ENCODE assay signal across 9 mouse cellular contexts in genomic region chr11:104114690-104115089, GRCm38 (mm10). TPM values are rescaled to one million over a fixed set of nuclear protein-coding genes. Genes with fewer than 3 reads are reported as not detected.
A peak's percentile ranks its signal among the peaks of the same experiment; 100 is the strongest.
DNase-seq lines count a peak whose midpoint lies in the region; ATAC-seq lines count a peak whose summit lies in the region.
"Had no signal": no experiment of that assay in that cellular context is flagged by ENCODE, and none has a peak within 500 bp of the region (broad histone marks: within the 10 kb centered on the region; RNA-seq: fewer than 3 reads in every experiment).

No protein-coding gene starts in this region.

- 14% methylated on average over 7 of the region's 7 CpGs for WGBS in midbrain, embryonic 11.5 days
- 9% methylated on average over 7 of the region's 7 CpGs for WGBS in midbrain, embryonic 13.5 days
- 9% methylated on average over 7 of the region's 7 CpGs for WGBS in liver, embryonic 16.5 days (ENCODE audit: insufficient replicate concordance)

- peak; percentile 48; the same call in 1 of the 2 replicates for ATAC-seq in midbrain, embryonic 11.5 days (ENCODE audit: low FRiP score)
- ATAC-seq in midbrain, embryonic 13.5 days: no peak
- 0 out of 2 replicates have a peak, but pooled peaks have one; percentile 60 for ATAC-seq in liver, embryonic 16.5 days (ENCODE audit: low read depth)

- H3K27ac ChIP-seq in midbrain, embryonic 11.5 days (ENCODE audit: low read depth, low read length): no peak overlapping the region
- H3K27ac ChIP-seq in midbrain, embryonic 13.5 days: no peak overlapping the region
- no peak overlapping the region for H3K27ac ChIP-seq in liver, embryonic 16.5 days (ENCODE audit: low read length)
- H3K27ac ChIP-seq: neural tube, embryonic 12.5 days had no signal

- no peaks in the 10 kb centered on the region; the same call in 1 of the 2 replicates for H3K4me1 ChIP-seq in midbrain, embryonic 11.5 days (ENCODE audit: control insufficient read depth, insufficient read depth, low read length)
- no peaks in the 10 kb centered on the region for H3K4me1 ChIP-seq in midbrain, embryonic 13.5 days (replicated peaks)
- no peaks in the 10 kb centered on the region for H3K4me1 ChIP-seq in liver, embryonic 16.5 days (ENCODE audit: control insufficient read depth, low read depth, low read length)
- H3K4me1 ChIP-seq: neural tube, embryonic 12.5 days had no signal

- no peaks in the 10 kb centered on the region for H3K36me3 ChIP-seq in midbrain, embryonic 11.5 days (ENCODE audit: control insufficient read depth, insufficient read depth, low read length)
- no peaks in the 10 kb centered on the region for H3K36me3 ChIP-seq in midbrain, embryonic 13.5 days
- no peaks in the 10 kb centered on the region for H3K36me3 ChIP-seq in liver, embryonic 16.5 days (ENCODE audit: control insufficient read depth, insufficient read depth)
- H3K36me3 ChIP-seq: neural tube, embryonic 12.5 days had no signal

- H3K4me2 ChIP-seq in midbrain, embryonic 11.5 days: no peak overlapping the region
- H3K4me2 ChIP-seq in midbrain, embryonic 13.5 days (replicated peaks): no peak overlapping the region
- no peak overlapping the region for H3K4me2 ChIP-seq in liver, embryonic 16.5 days (ENCODE audit: low read depth, low read length)
- H3K4me2 ChIP-seq: neural tube, embryonic 12.5 days had no signal

- H3K9ac ChIP-seq in midbrain, embryonic 11.5 days (ENCODE audit: low read length): no peak overlapping the region
- H3K9ac ChIP-seq in midbrain, embryonic 13.5 days (replicated peaks): no peak overlapping the region
- H3K9ac ChIP-seq in liver, embryonic 16.5 days (ENCODE audit: low read depth, low read length): no peak overlapping the region
- H3K9ac ChIP-seq: neural tube, embryonic 12.5 days had no signal

- DNase-seq in midbrain, embryonic 11.5 days (ENCODE audit: low spot score, missing footprints): peak; percentile 88
- peak; percentile 88 for DNase-seq in embryo, embryonic 9.5 days (ENCODE audit: extremely low spot score)
- DNase-seq in heart, adult 9 months (ENCODE audit: low spot score in 2 of 2): peak; percentile 3 to 35
- peak; percentile 71 for DNase-seq in kidney, adult 18-20 months
- peak; percentile 94 for DNase-seq in retina, embryonic 14.5 days (ENCODE audit: low spot score)
- DNase-seq in T-cell, adult 2 months (ENCODE audit: low spot score): no peak

- no peak overlapping the region for H3K4me3 ChIP-seq in midbrain, embryonic 11.5 days (ENCODE audit: low read depth, low read length)
- no peak overlapping the region for H3K4me3 ChIP-seq in midbrain, embryonic 13.5 days (replicated peaks)
- no peak overlapping the region for H3K4me3 ChIP-seq in liver, embryonic 16.5 days (ENCODE audit: low read depth, low read length)
- H3K4me3 ChIP-seq: neural tube, embryonic 12.5 days had no signal

- H3K9me3 ChIP-seq in midbrain, embryonic 11.5 days (ENCODE audit: control insufficient read depth, low read length): no peaks in the 10 kb centered on the region
- no peaks in the 10 kb centered on the region for H3K9me3 ChIP-seq in midbrain, embryonic 13.5 days
- H3K9me3 ChIP-seq in liver, embryonic 16.5 days (replicated peaks; ENCODE audit: control insufficient read depth, low read length): no peaks in the 10 kb centered on the region
- H3K9me3 ChIP-seq: neural tube, embryonic 12.5 days had no signal

- H3K27me3 ChIP-seq in midbrain, embryonic 11.5 days (ENCODE audit: control insufficient read depth, insufficient read depth, low read length): no peaks in the 10 kb centered on the region
- no peaks in the 10 kb centered on the region for H3K27me3 ChIP-seq in midbrain, embryonic 13.5 days
- no peaks in the 10 kb centered on the region for H3K27me3 ChIP-seq in liver, embryonic 16.5 days (ENCODE audit: control insufficient read depth, insufficient read depth, low read depth, low read length)
- H3K27me3 ChIP-seq: neural tube, embryonic 12.5 days had no signal

RNA-seq across cellular contexts. Expression of gene Crhr1, which starts 18.0 kb away (rescaled TPM):
- 0.33 and 0.60 TPM in 2 replicates for polyA plus RNA-seq in midbrain, embryonic 11.5 days (2014; fragmentation: Nextera tagmentation; extraction: Ambion mirVana)
- 2.2 and 2.3 TPM in 2 replicates for polyA plus RNA-seq in midbrain, embryonic 13.5 days (2015; fragmentation: Nextera tagmentation; extraction: Ambion mirVana)
- polyA plus RNA-seq in liver, embryonic 16.5 days (2015; fragmentation: Nextera tagmentation; extraction: Ambion mirVana): not detected in 2 replicates
